In genomic region chr1:131085957-131086739, GRCm38 (mm10) we compare ENCODE assay signal across 10 mouse cellular contexts. TPM values are rescaled to one million over a fixed set of nuclear protein-coding genes. Genes with fewer than 3 reads are reported as not detected.
DNase-seq lines count a peak whose midpoint lies in the region; ATAC-seq and TF ChIP-seq lines count a peak whose summit lies in the region.
"Had no signal": no experiment of that assay in that cellular context is flagged by ENCODE, and none has a peak within 500 bp of the region (broad histone marks: within the 10 kb centered on the region; RNA-seq: fewer than 3 reads in every experiment).

No protein-coding gene starts in this region.

- no peaks in the 10 kb centered on the region for H3K27me3 ChIP-seq in heart, adult 2 months (ENCODE audit: control insufficient read depth, insufficient read depth, low read length)
- no peaks in the 10 kb centered on the region for H3K27me3 ChIP-seq in lung, postnatal 0 days (replicated peaks; ENCODE audit: insufficient read depth, low read length)
- H3K27me3 ChIP-seq in midbrain, embryonic 10.5 days (ENCODE audit: low read depth, poor library complexity, severe bottlenecking), result no peaks in the 10 kb centered on the region
- H3K27me3 ChIP-seq: limb, embryonic 15.5 days had no signal

- DNase-seq in heart, adult 2 months, result no peak
- DNase-seq in heart, postnatal 4 days, result no peak
- DNase-seq in lung, postnatal 0 days (ENCODE audit: low spot score), result no peak
- DNase-seq in lung, adult 18-20 months, result no peak
- DNase-seq in midbrain, embryonic 10.5 days (ENCODE audit: low spot score), result no peak
- no peak for DNase-seq in right cerebral cortex, postnatal 4 days
- no peak for DNase-seq in right cerebral cortex, postnatal 36 days (ENCODE audit: low spot score in 2 of 2)
- no peak for DNase-seq in layer of hippocampus, adult 9-10 months (ENCODE audit: low spot score)

- intact Hi-C loops in heart, adult 2 months (cut with DNase I), result no loop called here

- H3K4me3 ChIP-seq in heart, adult 2 months, result no peak overlapping the region
- H3K4me3 ChIP-seq in lung, postnatal 0 days (ENCODE audit: low read depth, low read length), result no peak overlapping the region
- peak overlapping the region; percentile 5; the same call in 1 of the 2 replicates for H3K4me3 ChIP-seq in midbrain, embryonic 10.5 days
- H3K4me3 ChIP-seq: limb, embryonic 15.5 days had no signal

- peak overlapping the region; percentile 55; the same call in 1 of the 2 replicates for H3K27ac ChIP-seq in heart, adult 2 months
- H3K27ac ChIP-seq in lung, postnatal 0 days (ENCODE audit: low read length), result peak overlapping the region; percentile 62
- H3K27ac ChIP-seq in midbrain, embryonic 10.5 days (replicated peaks), result peak overlapping the region; percentile 70
- H3K27ac ChIP-seq: limb, embryonic 15.5 days had no signal

- TF ChIP-seq EP300 in heart, adult 2 months (IDR thresholded peaks at IDR 0.05; ENCODE audit: insufficient read depth, low read depth, low read length), result no peak
- TF ChIP-seq EP300 in lung, postnatal 0 days (IDR thresholded peaks at IDR 0.05), result no peak

- no peak for TF ChIP-seq POLR2A in heart, adult 2 months (IDR thresholded peaks at IDR 0.05; ENCODE audit: insufficient read depth, low read depth, low read length)

- H3K36me3 ChIP-seq in heart, adult 2 months (ENCODE audit: control insufficient read depth, insufficient read depth, low read length), result peaks cover 19% of the 10 kb centered on the region
- no peaks in the 10 kb centered on the region for H3K36me3 ChIP-seq in lung, postnatal 0 days (ENCODE audit: insufficient read depth, low read length)
- no peaks in the 10 kb centered on the region for H3K36me3 ChIP-seq in midbrain, embryonic 10.5 days
- H3K36me3 ChIP-seq: limb, embryonic 15.5 days had no signal

- H3K4me2 ChIP-seq in lung, postnatal 0 days (replicated peaks; ENCODE audit: low read depth, low read length), result no peak overlapping the region
- H3K4me2 ChIP-seq: limb, embryonic 15.5 days had no signal

- no peak for ATAC-seq in lung, postnatal 0 days

- TF ChIP-seq CTCF in heart, adult 2 months (IDR thresholded peaks at IDR 0.05), result no peak
- no peak; the same call in 1 of the 2 replicates for TF ChIP-seq CTCF in lung, postnatal 0 days (IDR thresholded peaks at IDR 0.05)

- H3K79me2 ChIP-seq in heart, adult 2 months (replicated peaks; ENCODE audit: control insufficient read depth, insufficient read depth, low read length), result peaks cover 6% of the 10 kb centered on the region; the same call in 1 of the 2 replicates

- H3K9ac ChIP-seq in heart, adult 2 months (ENCODE audit: low read depth, low read length), result no peak overlapping the region
- no peak overlapping the region for H3K9ac ChIP-seq in lung, postnatal 0 days (replicated peaks; ENCODE audit: low read depth)
- H3K9ac ChIP-seq: limb, embryonic 15.5 days had no signal

- peaks cover 60% of the 10 kb centered on the region for H3K4me1 ChIP-seq in heart, adult 2 months (ENCODE audit: control insufficient read depth, insufficient read depth, low read length)
- H3K4me1 ChIP-seq in lung, postnatal 0 days (ENCODE audit: insufficient read depth, low read depth, low read length), result peaks cover 83% of the 10 kb centered on the region
- peaks cover 99% of the 10 kb centered on the region for H3K4me1 ChIP-seq in midbrain, embryonic 10.5 days

- WGBS in heart, adult 2 months, result 45% methylated on average over 4 of the region's 4 CpGs
- 37% methylated on average over 4 of the region's 4 CpGs for WGBS in lung, postnatal 0 days
- 10% methylated on average over 4 of the region's 4 CpGs for WGBS in midbrain, embryonic 10.5 days

- H3K9me3 ChIP-seq in lung, postnatal 0 days (ENCODE audit: low read length), result no peaks in the 10 kb centered on the region
- H3K9me3 ChIP-seq in midbrain, embryonic 10.5 days (replicated peaks), result no peaks in the 10 kb centered on the region
- H3K9me3 ChIP-seq: limb, embryonic 15.5 days had no signal

RNA-seq across cellular contexts. Expression of gene Mapkapk2, which starts 11.5 kb away (rescaled TPM):
- total RNA-seq in heart, adult 2 months (2021), result 100 to 1,000 TPM; 283 to 363 TPM
- polyA plus RNA-seq in heart, adult 2 months (2012; rRNA removed), result 196 and 305 TPM in 2 replicates
- total RNA-seq in heart, postnatal 4 days (2021), result 100 to 1,000 TPM; 206 to 226 TPM
- polyA plus RNA-seq in lung, postnatal 0 days (2015; fragmentation: Nextera tagmentation; extraction: Ambion mirVana), result 62.4 and 65.0 TPM in 2 replicates
- 50.9 and 55.7 TPM in 2 replicates for polyA plus RNA-seq in midbrain, embryonic 10.5 days (2016; fragmentation: Nextera tagmentation; extraction: Ambion mirVana)

RNA-seq across cellular contexts. Expression of gene Dyrk3, which starts 52.0 kb away (rescaled TPM):
- under 1 TPM; 0.48 to 0.70 TPM for total RNA-seq in heart, adult 2 months (2021)
- polyA plus RNA-seq in heart, adult 2 months (2012; rRNA removed), result 0.16 and 0.32 TPM in 2 replicates
- total RNA-seq in heart, postnatal 4 days (2021), result 1 to 10 TPM; 1.2 to 1.7 TPM
- 3.4 and 4.7 TPM in 2 replicates for polyA plus RNA-seq in lung, postnatal 0 days (2015; fragmentation: Nextera tagmentation; extraction: Ambion mirVana)
- polyA plus RNA-seq in midbrain, embryonic 10.5 days (2016; fragmentation: Nextera tagmentation; extraction: Ambion mirVana), result 15.4 and 18.1 TPM in 2 replicates
- total RNA-seq: gastrocnemius, postnatal 25 days had no signal
